Mouse (Mus musculus) neural tube, embryonic 14.5 days (tissue): ENCODE measurements around the gene Rabep2. TPM values are rescaled to one million over a fixed set of nuclear protein-coding genes. Genes with fewer than 3 reads are reported as not detected.

Source experiments
- ATAC-seq: fragments of 200-750 bp; cut with Nextera tagmentation; 2 replicates; pipeline ENCODE4 v1.8.0; 2017; ENCODE audit warnings: low read depth, mild to moderate bottlenecking, moderate TSS enrichment, moderate library complexity
- H3K27ac ChIP-seq: fragments of 300-500 bp; sonication (generic); 2 replicates; pipeline ENCODE4 v1.5.1; 2014; ENCODE audit warnings: low read depth, mild to moderate bottlenecking, control low read depth, low read length, moderate library complexity, mixed read lengths
- H3K27me3 ChIP-seq: fragments of 300-500 bp; sonication (generic); 2 replicates; pipeline ENCODE4 v1.6.1; 2014; ENCODE audit warnings: low read length; ENCODE audit not compliant: control insufficient read depth, insufficient read depth
- H3K36me3 ChIP-seq: fragments of 300-500 bp; sonication (generic); 2 replicates; pipeline ENCODE4 v1.6.1; 2014; ENCODE audit warnings: low read length, mixed read lengths; ENCODE audit not compliant: control insufficient read depth, insufficient read depth
- H3K4me1 ChIP-seq: fragments of 300-500 bp; sonication (generic); 2 replicates; pipeline ENCODE4 v1.6.1; 2014; ENCODE audit warnings: low read length; ENCODE audit not compliant: control insufficient read depth, insufficient read depth
- H3K4me2 ChIP-seq: fragments of 300-500 bp; sonication (generic); 2 replicates; pipeline ENCODE4 v1.6.1; 2014; ENCODE audit warnings: mild to moderate bottlenecking, low read depth, low read length, control low read depth
- H3K4me3 ChIP-seq: fragments of 300-500 bp; sonication (generic); 2 replicates; pipeline ENCODE4 v1.5.1; 2014; ENCODE audit warnings: low read depth, low read length, control low read depth, mixed read lengths
- H3K9ac ChIP-seq: fragments of 300-500 bp; sonication (generic); replicated peaks from 2 replicates; pipeline ENCODE4 v1.6.1; 2014; ENCODE audit warnings: low read depth, mild to moderate bottlenecking, control low read depth, low read length, mixed read lengths
- H3K9me3 ChIP-seq: fragments of 300-500 bp; sonication (generic); 2 replicates; pipeline ENCODE4 v1.6.1; 2016; ENCODE audit warnings: low read length; ENCODE audit not compliant: control insufficient read depth
- WGBS: fragments of 180-500 bp; shearing (Covaris S2); extraction: QIAGEN DNeasy Blood & Tissue Kit; methylation state at CpG from one replicate; pipeline ENCODE4 v1.1.7; 2014; 5-methylcytosine and 5-hydroxymethylcytosine counted together
- polyA plus RNA-seq: library from polyadenylated mRNA; unstranded; fragments of >200 nt; fragmentation: Nextera tagmentation; extraction: Ambion mirVana; gene quantifications from 2 replicates; pipeline ENCODE4 v1.2.1, GENCODE M21; 2014

The Rabep2 gene
- polyA plus RNA-seq, 1 experiment from 2014 or later = 19.8 TPM

- no peak overlapping the region for H3K4me2 ChIP-seq
- 53% methylated on average over 12 of the region's 13 CpGs for WGBS
- no peak overlapping the region for H3K9ac ChIP-seq
- H3K4me1 ChIP-seq = peaks cover 4% of the 10 kb centered on the region; the same call in 1 of the 2 replicates
- no peaks in the 10 kb centered on the region for H3K9me3 ChIP-seq
- H3K27me3 ChIP-seq = no peaks in the 10 kb centered on the region
- no peaks in the 10 kb centered on the region for H3K36me3 ChIP-seq
- ATAC-seq = no peak
- no peak overlapping the region for H3K4me3 ChIP-seq
- H3K27ac ChIP-seq = no peak overlapping the region
Measured at GRCm38 (mm10) chr7:126427323-126427860, 1.2 kb upstream of the Rabep2 start.

- peak overlapping the region; percentile 85 for H3K27ac ChIP-seq
- WGBS = 16% methylated on average over 4 of the region's 4 CpGs
- H3K36me3 ChIP-seq = no peaks in the 10 kb centered on the region
- H3K4me3 ChIP-seq = peak overlapping the region; percentile 66
- H3K9me3 ChIP-seq = no peaks in the 10 kb centered on the region
- H3K4me2 ChIP-seq = peak overlapping the region; percentile 93
- peak overlapping the region; percentile 87 for H3K9ac ChIP-seq
- no peaks in the 10 kb centered on the region for H3K27me3 ChIP-seq
- H3K4me1 ChIP-seq = peaks cover 4% of the 10 kb centered on the region; the same call in 1 of the 2 replicates
- 0 out of 2 replicates have a peak, but pooled peaks have one; percentile 1 for ATAC-seq
Measured at GRCm38 (mm10) chr7:126428154-126428553, 405 bp upstream of the Rabep2 start.

- peak overlapping the region; percentile 93 for H3K4me2 ChIP-seq
- peak; percentile 28 for ATAC-seq
Measured at GRCm38 (mm10) chr7:126429503-126429898, 942 bp downstream of the Rabep2 start.

GRCm38 (mm10) chr7:126430167-126430566, 1.6 kb downstream of the Rabep2 start:
- ATAC-seq = no peak
- Histone ChIP-seq H3K4me1 (peaks cover 4% of the 10 kb centered on the region; the same call in 1 of the 2 replicates), H3K27me3 (no peaks in the 10 kb centered on the region), H3K4me2 (no peak overlapping the region), H3K4me3 (no peak overlapping the region), H3K36me3 (no peaks in the 10 kb centered on the region), H3K9me3 (no peaks in the 10 kb centered on the region), H3K27ac (no peak overlapping the region), H3K9ac (no peak overlapping the region)

More at GRCm38 (mm10) chr7:126429503-126429898, 942 bp downstream of the Rabep2 start:
- WGBS = 32% methylated on average over 15 of the region's 15 CpGs
- Histone ChIP-seq H3K27ac (no peak overlapping the region), H3K27me3 (no peaks in the 10 kb centered on the region), H3K36me3 (no peaks in the 10 kb centered on the region), H3K9me3 (no peaks in the 10 kb centered on the region), H3K4me1 (peaks cover 4% of the 10 kb centered on the region; the same call in 1 of the 2 replicates), H3K4me3 (peak overlapping the region; percentile 66), H3K9ac (0 out of 2 replicates have a peak overlapping the region, but pooled peaks have one; percentile 41)

- no peaks in the 10 kb centered on the region for H3K27me3 ChIP-seq
- WGBS = 86% methylated on average over 7 of the region's 7 CpGs
- H3K36me3 ChIP-seq = no peaks in the 10 kb centered on the region
- no peak for ATAC-seq
- no peak overlapping the region for H3K4me2 ChIP-seq
- H3K4me3 ChIP-seq = no peak overlapping the region
- no peak overlapping the region for H3K9ac ChIP-seq
- no peaks in the 10 kb centered on the region for H3K9me3 ChIP-seq
- no peak overlapping the region for H3K27ac ChIP-seq
- H3K4me1 ChIP-seq = peaks cover under 1% of the 10 kb centered on the region; the same call in 1 of the 2 replicates
Measured at GRCm38 (mm10) chr7:126434726-126435125, 6.2 kb downstream of the Rabep2 start.

- H3K27me3 ChIP-seq = no peaks in the 10 kb centered on the region
- no peaks in the 10 kb centered on the region for H3K36me3 ChIP-seq
- H3K4me1 ChIP-seq = no peaks in the 10 kb centered on the region
- ATAC-seq = no peak
- no peak overlapping the region for H3K4me2 ChIP-seq
- no peaks in the 10 kb centered on the region for H3K9me3 ChIP-seq
- H3K27ac ChIP-seq = no peak overlapping the region
- WGBS = 87% methylated on average over 3 of the region's 3 CpGs
- H3K4me3 ChIP-seq = no peak overlapping the region
- no peak overlapping the region for H3K9ac ChIP-seq
Measured at GRCm38 (mm10) chr7:126435801-126436200, 7.2 kb downstream of the Rabep2 start.

- Histone ChIP-seq H3K4me1 (no peaks in the 10 kb centered on the region), H3K36me3 (no peaks in the 10 kb centered on the region), H3K4me3 (no peak overlapping the region), H3K9ac (no peak overlapping the region), H3K27me3 (no peaks in the 10 kb centered on the region), H3K9me3 (no peaks in the 10 kb centered on the region), H3K27ac (no peak overlapping the region), H3K4me2 (no peak overlapping the region)
- 17% methylated on average over 8 of the region's 8 CpGs for WGBS
- ATAC-seq = no peak
Measured at GRCm38 (mm10) chr7:126436851-126437250, 8.3 kb downstream of the Rabep2 start.

- no peaks in the 10 kb centered on the region for H3K27me3 ChIP-seq
- no peak overlapping the region for H3K4me2 ChIP-seq
- no peak overlapping the region for H3K9ac ChIP-seq
- no peak for ATAC-seq
- 79% methylated on average over 9 of the region's 9 CpGs for WGBS
- H3K36me3 ChIP-seq = peaks cover 10% of the 10 kb centered on the region
- H3K9me3 ChIP-seq = no peaks in the 10 kb centered on the region
- H3K27ac ChIP-seq = no peak overlapping the region
- no peak overlapping the region for H3K4me3 ChIP-seq
- no peaks in the 10 kb centered on the region for H3K4me1 ChIP-seq
Measured at GRCm38 (mm10) chr7:126440134-126440533, 11.6 kb downstream of the Rabep2 start.

GRCm38 (mm10) chr7:126443997-126444396, 15.4 kb downstream of the Rabep2 start:
- H3K4me3 ChIP-seq = no peak overlapping the region

More at GRCm38 (mm10) chr7:126443997-126444396, 15.4 kb downstream of the Rabep2 start:
- Histone ChIP-seq H3K36me3 (peaks cover 13% of the 10 kb centered on the region), H3K4me2 (no peak overlapping the region), H3K27me3 (no peaks in the 10 kb centered on the region), H3K9ac (no peak overlapping the region), H3K27ac (no peak overlapping the region), H3K4me1 (no peaks in the 10 kb centered on the region), H3K9me3 (no peaks in the 10 kb centered on the region)
- no peak for ATAC-seq
- 96% methylated on average over 10 of the region's 10 CpGs for WGBS
